Mouse (Mus musculus): Measurements from ENCODE around the gene Pde1c.

Gene Pde1c

GRCm38 (mm10) chr6:56441501-56441900 lies 127.4 kb downstream of the Pde1c start:
- DNase-seq = no peak

GRCm38 (mm10) chr6:56425846-56426245 lies 143.1 kb downstream of the Pde1c start:
- DNase-seq = no peak

GRCm38 (mm10) chr6:56422866-56423265 lies 146.0 kb downstream of the Pde1c start:
- no peak for DNase-seq

GRCm38 (mm10) chr6:56416191-56416590 lies 152.7 kb downstream of the Pde1c start:
- DNase-seq = no peak

GRCm38 (mm10) chr6:56389178-56389577 lies 179.7 kb downstream of the Pde1c start:
- DNase-seq = no peak

- no peak for DNase-seq
Measured at GRCm38 (mm10) chr6:56376359-56376758, 192.5 kb downstream of the Pde1c start.

GRCm38 (mm10) chr6:56374180-56374579 lies 194.7 kb downstream of the Pde1c start:
- no peak for DNase-seq

GRCm38 (mm10) chr6:56373753-56374152 lies 195.2 kb downstream of the Pde1c start:
- DNase-seq = no peak

GRCm38 (mm10) chr6:56373046-56373751 lies 195.7 kb downstream of the Pde1c start:
- DNase-seq = no peak

- DNase-seq = no peak
Measured at GRCm38 (mm10) chr6:56369462-56369861, 199.4 kb downstream of the Pde1c start.

GRCm38 (mm10) chr6:56368116-56368515 lies 200.8 kb downstream of the Pde1c start:
- DNase-seq = no peak

- no peak for DNase-seq
Measured at GRCm38 (mm10) chr6:56367257-56367656, 201.6 kb downstream of the Pde1c start.

GRCm38 (mm10) chr6:56362650-56363049 lies 206.3 kb downstream of the Pde1c start:
- no peak for DNase-seq

- peak; percentile 27 for DNase-seq
Measured at GRCm38 (mm10) chr6:56362128-56362545, 206.8 kb downstream of the Pde1c start.

GRCm38 (mm10) chr6:56361348-56362127 lies 207.4 kb downstream of the Pde1c start:
- DNase-seq = peak; percentile 6

- DNase-seq = no peak
Measured at GRCm38 (mm10) chr6:56360086-56360485, 208.8 kb downstream of the Pde1c start.

GRCm38 (mm10) chr6:56359126-56359525 lies 209.8 kb downstream of the Pde1c start:
- DNase-seq = no peak

GRCm38 (mm10) chr6:56347207-56347606 lies 221.7 kb downstream of the Pde1c start:
- no peak for DNase-seq

- DNase-seq = no peak
Measured at GRCm38 (mm10) chr6:56345082-56345481, 223.8 kb downstream of the Pde1c start.

GRCm38 (mm10) chr6:56342005-56342404 lies 226.9 kb downstream of the Pde1c start:
- DNase-seq = no peak

GRCm38 (mm10) chr6:56335811-56336446 lies 233.0 kb downstream of the Pde1c start:
- DNase-seq = no peak

- no peak for DNase-seq
Measured at GRCm38 (mm10) chr6:56332149-56332548, 236.8 kb downstream of the Pde1c start.

GRCm38 (mm10) chr6:56331432-56331831 lies 237.5 kb downstream of the Pde1c start:
- no peak for DNase-seq

GRCm38 (mm10) chr6:56328103-56328502 lies 240.8 kb downstream of the Pde1c start:
- no peak for DNase-seq

Data from thymus, postnatal 4 days (tissue).